Mouse (Mus musculus): Measurements from ENCODE around the gene Polm. TPM values are rescaled to one million over a fixed set of nuclear protein-coding genes. Genes with fewer than 3 reads are reported as not detected.
A peak's percentile ranks its signal among the peaks of the same experiment; 100 is the strongest.

The Polm gene
- polyA plus RNA-seq (2015; fragmentation: Nextera tagmentation; extraction: Ambion mirVana), result 5.5 and 6.1 TPM in 2 replicates

GRCm38 (mm10) chr11:5837251-5838246, at the start of gene Polm:
TSS of gene Polm (minus strand) at chr11:5838016.
- Histone ChIP-seq H3K36me3 (ENCODE audit: control insufficient read depth, insufficient read depth, low read length) (peaks cover 2% of the 10 kb centered on the region; the same call in 1 of the 2 replicates), H3K9ac (ENCODE audit: low read depth, low read length) (peak within 1 kb of the TSS; percentile 78), H3K27me3 (replicated peaks; ENCODE audit: control insufficient read depth, insufficient read depth, low read length) (no peaks in the 10 kb centered on the region), H3K4me1 (ENCODE audit: control insufficient read depth, insufficient read depth, low read depth, low read length) (peaks cover 4% of the 10 kb centered on the region; the same call in 1 of the 2 replicates), H3K9me3 (ENCODE audit: control insufficient read depth, low read length) (no peaks in the 10 kb centered on the region), H3K27ac (ENCODE audit: low read depth, low read length) (peak within 1 kb of the TSS; percentile 41), H3K4me3 (ENCODE audit: low read length) (peak within 1 kb of the TSS; percentile 55), H3K4me2 (ENCODE audit: low read length) (peak within 1 kb of the TSS; percentile 89)
- ATAC-seq, result peak; percentile 97
- under 1% methylated on average over 63 of the region's 63 CpGs for WGBS

- no peak overlapping the region for H3K4me3 ChIP-seq (ENCODE audit: low read length)
- no peak overlapping the region for H3K27ac ChIP-seq (ENCODE audit: low read depth, low read length)
- no peaks in the 10 kb centered on the region for H3K9me3 ChIP-seq (ENCODE audit: control insufficient read depth, low read length)
- peaks cover 4% of the 10 kb centered on the region for H3K4me1 ChIP-seq (ENCODE audit: control insufficient read depth, insufficient read depth, low read depth, low read length)
- H3K9ac ChIP-seq (ENCODE audit: low read depth, low read length), result no peak overlapping the region
- ATAC-seq, result no peak
- H3K27me3 ChIP-seq (replicated peaks; ENCODE audit: control insufficient read depth, insufficient read depth, low read length), result no peaks in the 10 kb centered on the region
- H3K36me3 ChIP-seq (ENCODE audit: control insufficient read depth, insufficient read depth, low read length), result no peaks in the 10 kb centered on the region
- 18% methylated on average over 5 of the region's 5 CpGs for WGBS
- H3K4me2 ChIP-seq (ENCODE audit: low read length), result no peak overlapping the region
These were observed 49.4 kb upstream of the Polm start for GRCm38 (mm10) chr11:5887250-5887649.

- Histone ChIP-seq H3K27ac (ENCODE audit: low read depth, low read length) (no peak overlapping the region), H3K27me3 (replicated peaks; ENCODE audit: control insufficient read depth, insufficient read depth, low read length) (no peaks in the 10 kb centered on the region), H3K4me2 (ENCODE audit: low read length) (no peak overlapping the region), H3K36me3 (ENCODE audit: control insufficient read depth, insufficient read depth, low read length) (no peaks in the 10 kb centered on the region), H3K9ac (ENCODE audit: low read depth, low read length) (peak overlapping the region; percentile 8; the same call in 1 of the 2 replicates), H3K9me3 (ENCODE audit: control insufficient read depth, low read length) (no peaks in the 10 kb centered on the region), H3K4me3 (ENCODE audit: low read length) (no peak overlapping the region), H3K4me1 (ENCODE audit: control insufficient read depth, insufficient read depth, low read depth, low read length) (peaks cover 4% of the 10 kb centered on the region)
- no peak for ATAC-seq
- WGBS, result 21% methylated on average over 9 of the region's 9 CpGs
These were observed 48.4 kb upstream of the Polm start for GRCm38 (mm10) chr11:5886187-5886586.

GRCm38 (mm10) chr11:5882518-5882917, 44.7 kb upstream of the Polm start:
- WGBS, result 74% methylated on average over 8 of the region's 8 CpGs
- no peak overlapping the region for H3K4me2 ChIP-seq (ENCODE audit: low read length)
- no peaks in the 10 kb centered on the region for H3K27me3 ChIP-seq (replicated peaks; ENCODE audit: control insufficient read depth, insufficient read depth, low read length)
- H3K9ac ChIP-seq (ENCODE audit: low read depth, low read length), result no peak overlapping the region
- H3K4me3 ChIP-seq (ENCODE audit: low read length), result no peak overlapping the region
- no peaks in the 10 kb centered on the region for H3K9me3 ChIP-seq (ENCODE audit: control insufficient read depth, low read length)
- no peaks in the 10 kb centered on the region for H3K36me3 ChIP-seq (ENCODE audit: control insufficient read depth, insufficient read depth, low read length)
- ATAC-seq, result no peak
- no peak overlapping the region for H3K27ac ChIP-seq (ENCODE audit: low read depth, low read length)
- H3K4me1 ChIP-seq (ENCODE audit: control insufficient read depth, insufficient read depth, low read depth, low read length), result peaks cover 9% of the 10 kb centered on the region

- Histone ChIP-seq H3K4me3 (ENCODE audit: low read length) (no peak overlapping the region), H3K27me3 (replicated peaks; ENCODE audit: control insufficient read depth, insufficient read depth, low read length) (no peaks in the 10 kb centered on the region), H3K36me3 (ENCODE audit: control insufficient read depth, insufficient read depth, low read length) (peaks cover under 1% of the 10 kb centered on the region), H3K4me1 (ENCODE audit: control insufficient read depth, insufficient read depth, low read depth, low read length) (peaks cover 17% of the 10 kb centered on the region), H3K27ac (ENCODE audit: low read depth, low read length) (no peak overlapping the region), H3K9me3 (ENCODE audit: control insufficient read depth, low read length) (no peaks in the 10 kb centered on the region), H3K9ac (ENCODE audit: low read depth, low read length) (no peak overlapping the region), H3K4me2 (ENCODE audit: low read length) (no peak overlapping the region)
- WGBS, result 50% methylated on average over 5 of the region's 5 CpGs
- ATAC-seq, result no peak
These were observed 42.1 kb upstream of the Polm start for GRCm38 (mm10) chr11:5879905-5880304.

- Histone ChIP-seq H3K4me1 (ENCODE audit: control insufficient read depth, insufficient read depth, low read depth, low read length) (peaks cover 17% of the 10 kb centered on the region), H3K27me3 (replicated peaks; ENCODE audit: control insufficient read depth, insufficient read depth, low read length) (no peaks in the 10 kb centered on the region), H3K4me3 (ENCODE audit: low read length) (peak overlapping the region; percentile 82), H3K9me3 (ENCODE audit: control insufficient read depth, low read length) (no peaks in the 10 kb centered on the region), H3K36me3 (ENCODE audit: control insufficient read depth, insufficient read depth, low read length) (peaks cover 13% of the 10 kb centered on the region), H3K27ac (ENCODE audit: low read depth, low read length) (peak overlapping the region; percentile 90), H3K9ac (ENCODE audit: low read depth, low read length) (peak overlapping the region; percentile 74), H3K4me2 (ENCODE audit: low read length) (peak overlapping the region; percentile 76)
- WGBS, result 40% methylated on average over 8 of the region's 8 CpGs
- ATAC-seq, result no peak
These were observed 40.8 kb upstream of the Polm start for GRCm38 (mm10) chr11:5878661-5879060.

GRCm38 (mm10) chr11:5877921-5878526, 40.2 kb upstream of the Polm start, which contains the start of gene Pold2:
TSS of gene Pold2 (minus strand) at chr11:5878292.
- under 1% methylated on average over 52 of the region's 52 CpGs for WGBS
- H3K9ac ChIP-seq (ENCODE audit: low read depth, low read length), result peak within 1 kb of the TSS; percentile 78

GRCm38 (mm10) chr11:5877421-5877820, 39.6 kb upstream of the Polm start:
- Histone ChIP-seq H3K4me2 (ENCODE audit: low read length) (peak overlapping the region; percentile 76), H3K36me3 (ENCODE audit: control insufficient read depth, insufficient read depth, low read length) (peaks cover 22% of the 10 kb centered on the region), H3K9ac (ENCODE audit: low read depth, low read length) (peak overlapping the region; percentile 78), H3K27ac (ENCODE audit: low read depth, low read length) (no peak overlapping the region), H3K27me3 (replicated peaks; ENCODE audit: control insufficient read depth, insufficient read depth, low read length) (no peaks in the 10 kb centered on the region), H3K4me1 (ENCODE audit: control insufficient read depth, insufficient read depth, low read depth, low read length) (peaks cover 17% of the 10 kb centered on the region), H3K9me3 (ENCODE audit: control insufficient read depth, low read length) (no peaks in the 10 kb centered on the region), H3K4me3 (ENCODE audit: low read length) (peak overlapping the region; percentile 82)
- ATAC-seq, result no peak
- 2% methylated on average over 5 of the region's 5 CpGs for WGBS

More at GRCm38 (mm10) chr11:5877921-5878526, 40.2 kb upstream of the Polm start, which contains the start of gene Pold2:
- ATAC-seq, result peak; percentile 99
- H3K36me3 ChIP-seq (ENCODE audit: control insufficient read depth, insufficient read depth, low read length), result peaks cover 18% of the 10 kb centered on the region
- peak within 1 kb of the TSS; percentile 90 for H3K27ac ChIP-seq (ENCODE audit: low read depth, low read length)
- H3K4me3 ChIP-seq (ENCODE audit: low read length), result peak within 1 kb of the TSS; percentile 82
- peaks cover 17% of the 10 kb centered on the region for H3K4me1 ChIP-seq (ENCODE audit: control insufficient read depth, insufficient read depth, low read depth, low read length)
- no peaks in the 10 kb centered on the region for H3K27me3 ChIP-seq (replicated peaks; ENCODE audit: control insufficient read depth, insufficient read depth, low read length)
- H3K4me2 ChIP-seq (ENCODE audit: low read length), result peak within 1 kb of the TSS; percentile 76
- H3K9me3 ChIP-seq (ENCODE audit: control insufficient read depth, low read length), result no peaks in the 10 kb centered on the region

GRCm38 (mm10) chr11:5873192-5873591, 35.4 kb upstream of the Polm start:
- Histone ChIP-seq H3K27me3 (replicated peaks; ENCODE audit: control insufficient read depth, insufficient read depth, low read length) (no peaks in the 10 kb centered on the region), H3K9ac (ENCODE audit: low read depth, low read length) (no peak overlapping the region), H3K36me3 (ENCODE audit: control insufficient read depth, insufficient read depth, low read length) (peaks cover 31% of the 10 kb centered on the region), H3K9me3 (ENCODE audit: control insufficient read depth, low read length) (no peaks in the 10 kb centered on the region), H3K4me3 (ENCODE audit: low read length) (no peak overlapping the region), H3K4me1 (ENCODE audit: control insufficient read depth, insufficient read depth, low read depth, low read length) (peaks cover 13% of the 10 kb centered on the region), H3K4me2 (ENCODE audit: low read length) (no peak overlapping the region), H3K27ac (ENCODE audit: low read depth, low read length) (no peak overlapping the region)
- no peak for ATAC-seq
- WGBS, result 96% methylated on average over 9 of the region's 9 CpGs
